Mouse (Mus musculus): Measurements from ENCODE around the gene Mettl4.

The Mettl4 gene

DNA sequence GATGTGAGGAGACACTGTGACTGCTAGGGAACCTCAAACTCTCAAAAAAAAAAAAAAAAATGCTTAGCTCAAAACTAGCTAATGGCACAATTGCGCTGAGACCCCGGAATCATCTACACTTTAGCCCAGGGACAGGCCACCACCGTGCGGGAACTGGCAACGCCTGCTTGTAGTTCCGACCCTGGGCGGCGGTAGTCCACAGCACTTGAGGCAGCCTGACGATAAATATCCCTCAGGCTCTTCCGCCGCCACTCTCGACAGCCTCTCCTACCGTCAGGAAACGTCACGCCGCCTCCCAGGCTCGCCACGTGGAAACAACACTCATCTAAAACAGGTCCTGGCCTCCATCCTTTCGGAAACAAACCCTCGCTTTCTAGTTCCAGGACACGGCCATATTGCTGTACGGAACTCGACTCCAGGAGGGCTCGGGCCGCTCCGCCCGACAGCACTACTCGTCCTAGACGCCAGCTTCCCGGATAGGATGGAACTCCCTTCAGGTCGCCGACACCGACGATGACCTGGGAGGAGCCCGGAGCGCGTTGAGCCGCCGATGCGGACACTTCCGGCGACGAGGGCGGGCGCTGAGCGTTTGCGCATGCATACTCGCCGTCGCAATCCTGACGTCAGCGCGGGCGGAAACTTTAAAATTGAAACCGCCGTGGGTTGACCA lies at the start of gene Mettl4:
Gene Mettl4, minus strand, starts transcription at position 554 of the 670 bp plus-strand sequence.
- peak; percentile 89 to 90 for DNase-seq

DNA sequence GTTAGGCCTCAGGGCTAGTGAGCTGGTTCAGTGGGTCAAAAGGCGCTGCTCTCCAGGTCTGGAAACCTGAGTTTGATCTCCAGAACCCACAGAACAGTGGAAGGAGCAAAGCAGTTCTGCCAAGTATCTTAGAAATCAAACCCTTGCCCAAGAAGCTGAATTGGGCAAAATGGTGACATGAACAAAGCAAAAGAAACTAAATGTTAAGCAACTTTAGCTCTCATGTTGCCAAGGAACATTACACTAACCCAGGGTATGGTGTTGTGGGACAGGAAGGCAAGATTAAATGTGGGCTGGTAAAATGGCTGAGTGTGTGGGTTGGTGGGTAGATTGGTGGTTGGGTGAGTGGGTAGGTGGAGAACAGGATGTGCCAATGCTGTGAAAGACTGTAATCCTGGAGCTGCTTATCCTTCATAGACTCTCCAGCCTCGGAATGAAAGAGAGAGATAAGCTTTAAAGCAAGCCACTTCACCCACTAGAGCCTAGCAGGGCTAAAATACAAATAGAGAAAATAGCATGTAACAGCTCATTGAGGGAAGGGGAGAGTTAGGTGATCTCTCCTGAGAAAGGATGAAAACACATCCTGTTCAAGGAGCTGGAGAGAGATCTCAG lies 29.2 kb upstream of the Mettl4 start:
- no peak for DNase-seq

DNA sequence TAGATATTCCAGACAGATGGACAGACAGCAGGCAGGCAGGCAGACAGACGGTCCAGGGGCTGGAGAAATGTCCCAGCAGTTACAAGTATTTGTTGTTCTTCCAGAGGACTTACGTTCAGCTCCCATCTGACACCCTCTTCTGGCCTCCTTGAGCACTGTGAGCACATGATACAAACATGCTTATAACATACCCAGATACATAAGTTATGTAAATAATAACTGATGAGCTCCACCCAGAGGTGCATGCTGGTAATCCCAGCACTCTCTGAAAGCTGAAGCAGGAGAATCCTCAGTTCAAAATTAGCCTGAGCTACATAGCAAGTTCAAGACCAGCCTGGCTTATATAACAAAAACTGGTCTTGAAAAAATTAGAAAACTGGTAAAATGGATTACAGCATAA lies 18.7 kb upstream of the Mettl4 start:
- no peak for DNase-seq

DNA sequence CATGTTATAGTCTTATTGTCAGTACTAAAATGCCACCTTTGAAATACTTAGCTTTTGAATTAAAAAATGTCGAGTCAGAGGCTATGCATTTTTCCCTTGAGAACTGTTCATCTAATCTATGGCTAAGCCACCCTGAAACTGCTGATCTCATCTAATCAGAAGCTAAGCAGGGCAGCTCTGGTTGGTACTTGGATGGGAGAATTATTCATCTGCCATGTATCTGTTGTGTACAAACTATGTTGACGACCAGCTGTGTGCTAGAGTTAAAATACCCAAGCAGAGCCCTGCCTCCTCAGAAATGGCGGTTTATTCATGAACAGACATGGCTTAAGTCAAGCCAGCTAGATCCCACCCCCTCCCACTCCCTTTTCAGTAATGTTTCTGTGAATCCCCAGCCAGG lies 14.9 kb upstream of the Mettl4 start:
- DNase-seq, result no peak

DNA sequence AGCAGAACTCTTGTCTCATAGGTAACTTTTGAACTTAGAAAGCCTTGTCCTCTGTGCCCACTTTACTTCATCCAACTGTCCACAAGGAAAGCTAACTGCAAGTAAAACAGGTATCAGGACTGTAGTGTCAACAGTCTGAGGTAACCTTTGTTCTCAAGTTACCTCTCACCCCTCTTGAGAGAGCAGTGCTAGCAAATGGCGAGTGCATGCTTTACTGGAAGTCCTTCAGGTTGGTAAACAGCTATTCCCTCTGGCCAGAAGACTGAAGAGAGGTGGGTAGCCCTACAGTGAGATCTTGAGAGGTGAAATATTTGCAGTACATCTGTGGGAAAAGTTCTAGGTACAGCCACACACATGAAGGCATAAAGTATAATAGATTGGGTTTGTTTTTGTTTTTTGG lies 14.2 kb upstream of the Mettl4 start:
- DNase-seq, result no peak

DNA sequence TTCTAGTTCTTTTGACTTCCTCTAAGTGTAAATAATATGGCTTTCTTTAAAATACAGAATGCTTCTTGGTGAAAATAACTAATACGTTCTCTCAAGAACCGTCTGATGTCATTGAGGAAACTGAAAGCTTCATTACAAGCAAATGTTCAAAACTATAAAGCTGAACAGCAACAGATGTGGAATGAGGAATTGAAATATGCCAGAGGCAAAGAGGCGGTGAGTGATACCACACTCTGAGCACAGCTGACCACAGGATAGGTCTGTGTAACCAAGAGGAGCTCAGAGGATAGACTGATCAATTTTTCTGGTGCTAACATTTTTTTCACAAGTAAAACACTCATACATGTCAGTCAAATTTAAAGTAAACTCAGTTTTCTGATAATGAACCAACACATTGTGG lies 12.6 kb upstream of the Mettl4 start:
- no peak for DNase-seq

DNA sequence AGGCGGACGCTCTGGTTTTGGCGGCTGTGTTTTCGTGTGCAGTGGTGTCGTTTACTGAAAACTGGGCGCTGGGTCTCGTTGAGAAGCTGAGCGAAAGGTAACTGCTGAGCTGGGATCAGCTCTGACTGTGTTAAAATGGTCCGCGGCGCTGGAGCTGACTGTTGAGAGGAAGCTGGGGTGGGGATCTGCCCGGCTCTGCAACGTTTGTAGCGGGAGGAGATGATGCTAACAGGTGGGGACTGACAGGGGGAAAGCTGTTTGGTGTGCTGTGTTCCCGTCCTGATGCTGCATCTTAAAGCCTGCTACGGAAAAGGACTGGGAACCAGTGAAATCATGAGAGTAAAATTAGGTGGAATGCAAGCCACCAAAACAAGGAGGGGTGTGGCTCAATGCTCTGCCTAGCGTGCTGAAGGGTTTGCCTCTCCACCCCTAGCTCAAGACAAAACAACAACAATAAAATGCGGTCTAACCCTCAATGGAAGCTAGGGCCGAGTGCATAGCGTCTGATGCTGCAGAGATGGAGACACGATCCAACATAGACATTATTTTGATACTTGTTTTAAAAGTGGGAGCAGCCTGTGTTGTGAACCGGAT lies 414 bp upstream of the Mettl4 start:
- no peak for DNase-seq

DNA sequence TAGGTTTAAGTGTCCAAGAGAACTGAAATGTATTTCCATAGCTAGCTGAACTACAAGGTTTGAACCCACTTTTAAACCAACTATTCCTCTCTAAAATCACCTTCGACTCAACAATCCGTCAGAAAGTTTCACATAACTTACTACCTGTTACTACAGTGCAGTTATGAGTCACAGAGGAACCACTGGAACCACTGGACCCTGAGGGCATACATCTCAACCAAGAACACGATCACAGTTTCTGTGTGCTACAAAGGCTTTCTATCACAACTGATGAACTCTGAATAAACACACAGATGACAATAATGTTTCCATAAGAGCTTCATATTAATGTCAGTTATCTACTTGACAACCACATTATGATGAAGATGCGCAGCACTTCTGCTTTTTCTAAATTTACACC lies 11.6 kb downstream of the Mettl4 start:
- no peak for DNase-seq

DNA sequence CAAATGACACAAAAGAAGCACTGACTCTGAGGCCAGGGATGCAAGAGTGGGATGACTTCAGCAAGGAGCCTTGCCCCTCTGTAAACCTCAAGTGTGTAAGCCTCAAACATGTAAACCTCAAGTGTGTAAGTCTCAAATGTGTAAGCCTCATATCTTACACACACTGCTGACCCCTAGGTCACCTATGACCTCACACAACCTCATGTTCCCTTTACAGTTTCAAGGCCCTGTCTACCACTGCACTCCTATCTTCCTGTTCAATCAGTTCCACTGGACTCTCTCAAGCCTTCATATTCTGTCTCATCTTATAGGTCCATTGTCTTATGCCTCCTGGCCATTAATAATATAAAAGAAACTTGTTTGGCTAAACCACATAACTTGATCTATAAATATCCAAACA lies 13.9 kb downstream of the Mettl4 start:
- no peak for DNase-seq

DNA sequence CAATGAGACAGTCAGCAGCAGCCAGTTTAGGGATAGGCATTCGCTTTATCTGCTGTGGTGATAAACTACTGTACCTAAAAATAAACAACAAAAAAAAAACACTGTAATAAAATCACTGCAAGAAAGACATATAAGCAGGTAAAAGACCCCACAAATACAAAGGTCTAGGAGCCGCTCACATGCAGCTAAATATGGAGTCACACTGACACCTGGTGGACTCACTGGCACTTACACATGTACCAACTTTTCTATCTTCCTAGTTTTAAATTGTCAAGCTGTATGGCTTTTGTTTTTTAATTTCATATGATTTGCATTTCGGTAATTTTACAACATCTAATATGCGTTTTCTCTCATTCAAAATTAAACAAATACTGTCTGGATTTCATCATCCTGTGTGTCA lies 14.4 kb downstream of the Mettl4 start:
- peak; percentile 5 to 17 for DNase-seq

DNA sequence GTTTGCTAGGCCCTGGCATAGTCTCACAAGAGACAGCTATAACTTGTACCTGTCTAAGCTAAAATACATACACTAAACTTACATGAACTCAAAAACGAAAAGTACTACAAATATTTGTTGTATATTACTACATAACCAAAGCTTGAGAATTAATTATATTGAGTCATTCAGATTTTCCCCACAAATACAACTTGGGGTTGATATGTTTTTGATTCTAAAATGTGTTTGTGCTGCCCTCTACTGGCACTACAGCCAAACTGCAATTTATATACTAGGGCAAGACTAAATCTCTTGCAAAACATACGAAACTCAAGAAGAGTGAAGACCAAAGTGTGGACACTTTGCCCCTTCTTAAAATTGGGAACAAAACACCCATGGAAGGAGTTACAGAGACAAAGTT lies 19.4 kb downstream of the Mettl4 start:
- DNase-seq, result peak; percentile 44 to 45

DNA sequence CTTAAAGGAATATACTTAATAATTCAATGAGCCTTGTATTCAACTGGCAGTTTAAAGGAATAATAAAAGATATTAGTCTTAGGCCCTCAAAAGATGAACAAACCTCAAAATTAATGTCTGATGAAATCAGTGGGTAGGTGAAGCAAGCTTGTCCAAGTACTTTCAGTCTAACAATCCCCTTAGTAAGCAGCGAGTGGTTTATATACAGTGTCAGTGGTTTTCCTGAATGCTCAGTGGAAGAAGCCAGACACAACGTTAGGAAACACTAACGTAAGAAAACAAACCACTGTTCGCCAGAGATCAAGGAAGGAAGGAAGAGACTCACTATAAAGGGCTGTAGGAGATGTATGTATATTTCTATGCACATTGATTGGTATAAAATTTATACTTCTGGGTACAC lies 23.1 kb downstream of the Mettl4 start:
- DNase-seq, result no peak

DNA sequence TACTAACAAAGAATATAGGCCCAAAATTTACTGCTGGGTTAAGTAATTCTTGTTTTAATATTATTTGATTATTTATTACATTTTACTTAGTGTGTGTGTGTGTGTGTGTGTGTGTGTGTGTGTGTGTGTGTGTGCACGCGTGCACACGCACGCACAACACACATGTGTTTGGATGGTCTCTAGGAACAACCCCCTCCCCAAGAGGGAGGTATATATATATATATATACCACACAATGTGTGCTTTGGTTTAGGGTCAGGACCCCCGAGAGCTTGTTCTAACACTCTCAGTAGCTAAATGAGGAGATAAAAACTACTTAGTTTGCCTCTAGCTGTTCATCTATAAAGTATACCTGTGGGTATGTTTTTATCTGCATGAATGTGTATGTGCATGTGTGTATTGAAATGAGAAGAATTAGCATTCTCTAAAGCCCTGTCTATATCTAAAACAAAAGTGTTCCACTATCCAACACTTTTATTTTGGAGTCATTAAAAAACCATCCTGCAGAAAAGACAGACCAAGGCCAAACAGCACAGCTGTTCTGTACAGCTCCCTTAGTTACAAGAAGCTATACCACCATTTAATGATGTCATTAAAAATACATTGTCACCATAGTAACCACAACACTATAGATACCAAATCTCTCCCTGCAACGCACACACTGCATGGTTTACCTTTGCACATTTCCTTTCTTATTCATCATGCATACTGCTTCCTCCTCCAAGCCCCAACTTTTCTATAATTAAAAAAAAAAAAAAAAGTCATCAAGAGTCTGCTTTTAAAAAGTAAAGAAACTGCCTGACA lies 76.1 kb downstream of the Mettl4 start:
- no peak for DNase-seq

Measured in B cell, adult 2 months (primary cell).